Mouse (Mus musculus) myocyte (in vitro differentiated cells): ENCODE measurements around the gene Fgf8. TPM values are rescaled to one million over a fixed set of nuclear protein-coding genes. Genes with fewer than 3 reads are reported as not detected.
A peak's percentile ranks its signal among the peaks of the same experiment; 100 is the strongest.

Source experiments
- H3K27me3 ChIP-seq: one replicate; pipeline ENCODE4 v1.6.1; 2011; ENCODE audit not compliant: control insufficient read depth, insufficient read depth, insufficient read length
- H3K36me3 ChIP-seq: one replicate; pipeline ENCODE4 v1.6.1; 2011; ENCODE audit not compliant: control insufficient read depth, insufficient read depth
- H3K4me2 ChIP-seq: one replicate; pipeline ENCODE4 v1.6.1; 2011; ENCODE audit warnings: low read depth, control low read depth
- H3K4me3 ChIP-seq: one replicate; pipeline ENCODE4 v1.5.1; 2011; ENCODE audit warnings: mild to moderate bottlenecking, control low read depth, moderate library complexity
- H3K79me2 ChIP-seq: one replicate; pipeline ENCODE4 v1.6.1; 2011; ENCODE audit not compliant: control insufficient read depth, insufficient read depth
- H3ac ChIP-seq: one replicate; pipeline ENCODE4 v1.6.1; 2011; ENCODE audit not compliant: control insufficient read depth, insufficient read length
- CEBPB ChIP-seq: IDR thresholded peaks from 2 replicates; pipeline ENCODE4 v1.6.1; 2011; ENCODE audit warnings: mild to moderate bottlenecking, moderate library complexity; ENCODE audit not compliant: poor library complexity, insufficient read depth, severe bottlenecking
- E2F4 ChIP-seq: IDR thresholded peaks from one replicate; pipeline ENCODE4 v1.6.1; 2011; ENCODE audit warnings: mild to moderate bottlenecking, control low read depth, moderate library complexity; ENCODE audit not compliant: insufficient read depth
- MAX ChIP-seq: IDR thresholded peaks from one replicate; pipeline ENCODE4 v1.6.1; 2011; ENCODE audit warnings: low read depth, mild to moderate bottlenecking, control low read depth
- MYOD1 ChIP-seq, 3 experiments: IDR thresholded peaks; one replicate each; pipeline ENCODE4 v1.6.1; 2011; ENCODE audit warnings: control low read depth in 2 of 3, low read depth in 2 of 3, mild to moderate bottlenecking in 2 of 3, moderate library complexity in 1 of 3; ENCODE audit not compliant: insufficient read length in 2 of 3, control insufficient read depth in 1 of 3
- MYOG ChIP-seq, 3 experiments: IDR thresholded peaks; one replicate each; pipeline ENCODE4 v1.6.1; 2011; ENCODE audit warnings: control low read depth in 2 of 3, low read depth in 2 of 3, mild to moderate bottlenecking in 2 of 3; ENCODE audit not compliant: insufficient read length in 2 of 3, control insufficient read depth in 1 of 3, insufficient read depth in 1 of 3
- POLR2A ChIP-seq: IDR thresholded peaks from one replicate; pipeline ENCODE4 v1.6.1; 2011; ENCODE audit warnings: low read depth, mild to moderate bottlenecking, control low read depth, moderate library complexity; ENCODE audit not compliant: insufficient read length
- POLR2AphosphoS2 ChIP-seq: IDR thresholded peaks from one replicate; pipeline ENCODE4 v1.6.1; 2011; ENCODE audit warnings: low read depth, control low read depth; ENCODE audit not compliant: insufficient read length
- REST ChIP-seq: IDR thresholded peaks from one replicate; pipeline ENCODE4 v1.6.1; 2011; ENCODE audit warnings: mild to moderate bottlenecking, control low read depth, moderate library complexity; ENCODE audit not compliant: insufficient read depth, insufficient read length
- SRF ChIP-seq: IDR thresholded peaks from one replicate; pipeline ENCODE4 v1.6.1; 2011; ENCODE audit warnings: low read depth; ENCODE audit not compliant: control insufficient read depth, insufficient read length
- TCF12 ChIP-seq: IDR thresholded peaks from one replicate; pipeline ENCODE4 v1.6.1; 2011; ENCODE audit warnings: mild to moderate bottlenecking, control low read depth; ENCODE audit not compliant: poor library complexity, insufficient read depth, severe bottlenecking
- TCF3 ChIP-seq: IDR thresholded peaks from one replicate; pipeline ENCODE4 v1.6.1; 2011; ENCODE audit warnings: low read depth, control low read depth; ENCODE audit not compliant: insufficient read length
- USF1 ChIP-seq: IDR thresholded peaks from one replicate; pipeline ENCODE4 v1.6.1; 2011; ENCODE audit warnings: low read depth, mild to moderate bottlenecking, control low read depth, moderate library complexity
- polyA plus RNA-seq: library from polyadenylated mRNA; unstranded; fragments of >200 nt; fragmentation: generic; extraction: Trizol; gene quantifications from one replicate; pipeline ENCODE4 v1.2.1, GENCODE M21; 2012; ENCODE audit warnings: missing spikeins

The Fgf8 gene
- polyA plus RNA-seq, 1 experiment: not detected

GRCm38 (mm10) chr19:45782315-45783001 lies 39.7 kb upstream of the Fgf8 start:
- Histone ChIP-seq H3K27me3 (no peaks in the 10 kb centered on the region), H3K36me3 (peaks cover 18% of the 10 kb centered on the region), H3K4me3 (peak overlapping the region; percentile 85), H3K79me2 (peaks cover 55% of the 10 kb centered on the region), H3K4me2 (peak overlapping the region; percentile 88), H3ac (peak overlapping the region; percentile 60)
- no peak for TF ChIP-seq SRF
- TF ChIP-seq E2F4: no peak
- peak; percentile 47 for TF ChIP-seq POLR2A
- peak; percentile 26 for TF ChIP-seq POLR2AphosphoS2

GRCm38 (mm10) chr19:45781676-45782075 lies 39.0 kb upstream of the Fgf8 start:
- Histone ChIP-seq H3K4me2 (peak overlapping the region; percentile 88), H3ac (no peak overlapping the region), H3K36me3 (peaks cover 21% of the 10 kb centered on the region), H3K4me3 (peak overlapping the region; percentile 85), H3K79me2 (peaks cover 59% of the 10 kb centered on the region), H3K27me3 (no peaks in the 10 kb centered on the region)
- TF ChIP-seq SRF (no peak), USF1 (no peak), MYOD1 (IDR thresholded peaks at IDR 0.05; ENCODE audit: control insufficient read depth in 1 of 3, insufficient read length in 2 of 3, low read depth in 2 of 3) (no peak), MYOG (IDR thresholded peaks at IDR 0.05; ENCODE audit: control insufficient read depth in 1 of 3, insufficient read depth in 1 of 3, insufficient read length in 2 of 3, low read depth in 2 of 3) (no peak), TCF12 (no peak), POLR2A (no peak), MAX (no peak), TCF3 (no peak), POLR2AphosphoS2 (no peak), REST (no peak), E2F4 (no peak), CEBPB (no peak)

GRCm38 (mm10) chr19:45780350-45780915 lies 37.7 kb upstream of the Fgf8 start:
- peak overlapping the region; percentile 88 for H3K4me2 ChIP-seq
- H3ac ChIP-seq: no peak overlapping the region
- H3K27me3 ChIP-seq: no peaks in the 10 kb centered on the region
- H3K79me2 ChIP-seq: peaks cover 59% of the 10 kb centered on the region
- TF ChIP-seq MYOG (IDR thresholded peaks at IDR 0.05; ENCODE audit: control insufficient read depth in 1 of 3, insufficient read depth in 1 of 3, insufficient read length in 2 of 3, low read depth in 2 of 3) (no peak), E2F4 (no peak), CEBPB (no peak), POLR2AphosphoS2 (no peak)
- H3K4me3 ChIP-seq: no peak overlapping the region
- peaks cover 33% of the 10 kb centered on the region for H3K36me3 ChIP-seq

GRCm38 (mm10) chr19:45775486-45775885 lies 32.8 kb upstream of the Fgf8 start:
- peaks cover 61% of the 10 kb centered on the region for H3K36me3 ChIP-seq
- H3K27me3 ChIP-seq: no peaks in the 10 kb centered on the region
- H3K4me3 ChIP-seq: no peak overlapping the region
- H3K4me2 ChIP-seq: no peak overlapping the region
- TF ChIP-seq SRF (no peak), CEBPB (no peak), MAX (no peak), MYOD1 (IDR thresholded peaks at IDR 0.05; ENCODE audit: control insufficient read depth in 1 of 3, insufficient read length in 2 of 3, low read depth in 2 of 3) (no peak), REST (no peak), USF1 (no peak), TCF3 (no peak), TCF12 (no peak), MYOG (IDR thresholded peaks at IDR 0.05; ENCODE audit: control insufficient read depth in 1 of 3, insufficient read depth in 1 of 3, insufficient read length in 2 of 3, low read depth in 2 of 3) (no peak), POLR2A (no peak), E2F4 (no peak), POLR2AphosphoS2 (no peak)
- H3ac ChIP-seq: no peak overlapping the region
- peaks cover 34% of the 10 kb centered on the region for H3K79me2 ChIP-seq

GRCm38 (mm10) chr19:45771501-45771900 lies 28.8 kb upstream of the Fgf8 start:
- Histone ChIP-seq H3ac (no peak overlapping the region), H3K4me3 (no peak overlapping the region), H3K79me2 (peaks cover 10% of the 10 kb centered on the region), H3K36me3 (peaks cover 84% of the 10 kb centered on the region), H3K27me3 (no peaks in the 10 kb centered on the region), H3K4me2 (no peak overlapping the region)
- TF ChIP-seq MYOD1 (IDR thresholded peaks at IDR 0.05; ENCODE audit: control insufficient read depth in 1 of 3, insufficient read length in 2 of 3, low read depth in 2 of 3) (no peak), E2F4 (no peak), REST (no peak), TCF3 (no peak), POLR2A (no peak), MAX (no peak)
